Mouse (Mus musculus) heart, adult 10 weeks (tissue): ENCODE measurements around the gene Serbp1. TPM values are rescaled to one million over a fixed set of nuclear protein-coding genes. Genes with fewer than 3 reads are reported as not detected.

Experiments
- polyA plus RNA-seq: library from polyadenylated mRNA; stranded (reverse); fragments of 350-450 nt; fragmentation: Illumina TruSeq; extraction: RNeasy Lipid Tissue Mini Kit (QIAGEN cat#74804); gene quantifications from one replicate; pipeline ENCODE4 v1.2.3, GENCODE M21; 2014; ENCODE audit warnings: low read depth, low replicate concordance

The Serbp1 gene
- polyA plus RNA-seq = 261 TPM

DNA sequence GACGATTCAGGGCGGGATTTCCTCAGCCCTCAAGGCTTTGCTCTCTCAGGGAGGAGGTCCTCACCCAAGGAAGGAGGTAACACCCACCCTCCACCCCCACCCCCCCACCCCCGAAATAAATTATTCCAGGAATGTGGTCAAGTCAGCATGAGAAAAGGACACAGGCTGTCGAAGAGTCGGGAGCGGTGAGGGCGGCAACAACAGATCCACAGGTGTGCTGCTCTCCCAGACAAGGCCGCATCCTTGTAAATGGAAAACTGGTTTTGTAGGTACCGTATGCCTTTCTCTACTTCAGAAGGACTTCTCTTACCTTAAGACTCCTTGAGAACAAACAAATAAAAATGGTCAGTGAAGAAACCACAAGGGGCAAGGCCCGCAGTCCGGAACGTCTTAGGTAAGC lies at the start of gene Serbp1:
Gene Serbp1 (plus strand): TSS at position 200 of the 400 bp plus-strand sequence.

Other genes starting within 250 kb of the Serbp1 start
- gene Gadd45a, start 200.7 kb upstream of the Serbp1 start, polyA plus RNA-seq = 20.4 TPM
- not detected for gene Il12rb2, start 138.0 kb downstream of the Serbp1 start, polyA plus RNA-seq